Mouse (Mus musculus) hematopoietic stem cell, adult 5-6 weeks (primary cell): ENCODE measurements around the gene Sohlh2. TPM values are rescaled to one million over a fixed set of nuclear protein-coding genes. Genes with fewer than 3 reads are reported as not detected.

Experiments
- ATAC-seq, 2 experiments: fragments of 125-278 bp in 1 of 2; replicated peaks in 1 of 2; 2 replicates each; pipeline ENCODE4 v1.8.0; 2016 to 2017; ENCODE audit warnings: inconsistent platforms in 2 of 2, mild to moderate bottlenecking in 2 of 2, moderate number of reproducible peaks in 2 of 2, low read depth in 1 of 2, moderate TSS enrichment in 1 of 2; ENCODE audit not compliant: low FRiP score in 2 of 2, poor library complexity in 2 of 2, severe bottlenecking in 2 of 2, insufficient read depth in 1 of 2, low TSS enrichment in 1 of 2
- total RNA-seq: library from RNA; stranded (forward); fragments of 172-1452, 232-1000 nt; gene quantifications from 2 replicates; pipeline ENCODE4 v1.2.3, GENCODE M21; 2017

The Sohlh2 gene
- total RNA-seq = not detected in 2 replicates

GRCm38 (mm10) chr3:55181766-55182165 lies at the start of gene Sohlh2:
Gene Sohlh2, plus strand, starts transcription at chr3:55182028.
- ATAC-seq = no peak

- no peak for ATAC-seq
These were observed 44.8 kb upstream of the Sohlh2 start, which contains the start of gene Ccdc169 for GRCm38 (mm10) chr3:55137039-55137438. Gene Ccdc169, plus strand, starts transcription at chr3:55137339.

- no peak for ATAC-seq
These were observed 42.0 kb upstream of the Sohlh2 start for GRCm38 (mm10) chr3:55139837-55140236.

GRCm38 (mm10) chr3:55141401-55141800 lies 40.4 kb upstream of the Sohlh2 start:
- ATAC-seq = no peak

- ATAC-seq = no peak
These were observed 36.9 kb upstream of the Sohlh2 start for GRCm38 (mm10) chr3:55144916-55145315.

GRCm38 (mm10) chr3:55146441-55146840 lies 35.4 kb upstream of the Sohlh2 start:
- no peak for ATAC-seq

DNA sequence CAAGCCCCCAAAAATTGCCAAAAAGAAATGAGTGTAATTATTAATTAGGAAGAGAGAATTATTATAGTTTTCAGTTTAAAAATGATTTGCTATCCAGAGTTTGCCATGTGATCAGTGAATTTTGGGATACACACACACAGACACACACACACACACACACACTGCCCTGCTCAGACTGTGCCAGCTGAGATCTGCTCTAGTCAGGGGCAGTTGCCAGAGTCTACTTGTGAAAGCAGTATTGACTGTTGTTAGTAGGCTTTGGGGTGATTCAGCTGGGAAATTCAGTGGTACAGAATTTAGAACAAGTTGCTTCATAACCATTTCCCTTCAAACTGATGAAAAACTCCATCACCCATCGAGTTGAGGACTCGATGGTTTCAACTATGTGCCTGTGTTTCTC lies 34.7 kb upstream of the Sohlh2 start:
- no peak for ATAC-seq

DNA sequence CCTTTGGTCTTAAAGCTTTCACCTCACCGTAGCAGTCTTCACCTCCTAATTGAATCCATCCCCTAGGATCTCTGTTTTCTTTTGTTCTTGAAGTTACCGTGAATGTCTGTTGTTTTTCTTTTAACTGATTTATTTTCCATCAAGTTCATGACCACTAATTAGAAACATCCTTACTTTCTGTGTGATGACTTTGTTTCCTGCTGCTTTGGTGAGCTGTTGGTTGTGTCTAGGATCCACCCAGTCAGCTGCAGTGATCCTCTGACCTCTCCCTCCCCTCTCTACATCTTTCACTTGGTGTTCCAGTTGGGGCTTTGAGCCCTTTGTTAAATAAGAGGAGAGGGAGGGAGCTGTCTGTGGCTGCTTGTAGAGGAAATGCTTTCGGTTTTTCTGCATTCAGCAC lies 33.7 kb upstream of the Sohlh2 start:
- no peak for ATAC-seq

DNA sequence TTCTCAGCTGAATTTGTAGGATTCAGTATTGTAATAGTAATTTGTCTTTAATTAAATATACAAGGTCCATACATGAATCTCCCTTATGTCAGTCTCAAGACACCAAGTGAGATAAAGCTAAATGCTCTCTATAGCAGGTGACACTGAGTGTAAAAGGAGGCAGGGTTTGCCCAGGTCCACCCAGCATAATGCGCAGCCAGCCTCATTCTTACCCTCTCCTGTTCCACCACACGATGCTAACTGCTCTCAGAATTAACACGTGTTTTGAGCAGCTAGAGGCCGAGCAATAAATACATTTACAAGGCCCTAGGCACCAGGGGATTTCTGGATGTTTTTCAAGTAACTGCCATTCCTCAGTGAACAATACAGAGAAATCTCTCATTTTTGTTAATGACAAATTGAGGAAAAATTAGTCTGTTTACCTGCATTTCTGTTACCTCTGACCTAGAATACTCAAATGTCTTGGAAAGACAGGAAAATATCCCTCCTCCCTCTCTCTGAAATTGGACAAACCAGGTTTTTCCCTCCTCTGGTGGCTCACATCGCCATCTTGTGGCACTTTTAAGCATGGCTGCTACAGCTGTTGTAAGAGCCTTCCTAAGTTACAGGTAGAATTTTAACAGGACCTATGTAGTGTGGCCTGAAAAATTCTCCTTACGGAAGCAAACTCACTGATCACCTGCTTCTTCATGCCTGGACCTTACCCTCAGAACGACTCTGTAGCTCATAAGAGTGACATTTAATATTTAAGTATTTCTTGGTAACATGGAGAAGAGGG lies 30.0 kb upstream of the Sohlh2 start:
- ATAC-seq = peak in 1 of 2 experiments; percentile 67; a peak in 1 of 4 replicates

DNA sequence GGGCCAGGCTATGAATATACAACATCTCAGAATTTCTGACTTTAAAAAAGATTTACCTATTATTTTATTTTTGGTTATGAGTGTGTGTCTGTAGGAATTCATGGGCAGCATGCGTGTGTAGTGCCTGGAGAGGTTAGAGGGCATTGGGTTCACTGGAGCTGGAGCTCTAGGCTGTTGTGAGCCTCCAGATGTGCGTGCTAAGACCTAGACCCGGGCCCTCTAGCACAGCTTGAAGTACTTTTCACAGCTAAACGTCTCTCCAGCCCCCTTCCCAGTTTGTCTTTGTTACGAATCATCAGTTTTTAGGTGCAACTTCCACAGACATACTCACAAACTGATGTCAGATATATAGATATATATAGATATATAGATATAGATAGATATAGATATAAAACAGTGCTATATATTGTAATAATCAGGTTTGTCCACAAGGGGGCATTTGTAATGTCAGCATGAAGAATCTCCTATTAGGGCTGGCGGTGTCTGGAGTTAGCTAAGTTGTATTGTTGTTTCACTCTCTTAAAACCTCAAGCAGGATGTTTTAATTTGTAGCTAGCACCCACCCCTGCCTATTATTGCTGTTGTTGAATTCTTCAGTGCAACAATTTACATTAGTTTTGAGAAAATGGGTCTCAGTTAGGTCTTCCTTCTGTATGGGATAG lies 29.0 kb upstream of the Sohlh2 start:
- ATAC-seq = peak; percentile 49 to 66; a peak in 2 of 4 replicates

DNA sequence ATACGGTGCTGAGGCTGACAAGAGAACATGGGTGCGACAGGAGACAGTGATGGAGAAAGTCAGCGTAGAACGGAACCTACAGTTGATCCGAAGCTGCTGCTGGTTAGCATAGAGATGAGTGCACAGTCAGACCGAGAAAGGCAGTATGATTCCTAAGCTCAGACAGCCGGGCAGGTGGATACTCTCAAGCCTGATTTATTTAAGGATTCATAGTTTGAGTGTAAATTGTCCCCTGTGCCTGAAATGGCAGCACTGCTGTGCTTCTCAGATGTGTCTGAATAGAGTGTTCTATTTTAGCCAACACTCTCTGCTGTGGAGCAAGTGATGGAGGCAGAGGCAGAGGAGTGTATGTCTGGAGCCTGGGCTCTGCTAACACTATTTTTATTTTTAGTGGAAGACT lies 27.7 kb upstream of the Sohlh2 start:
- no peak for ATAC-seq

DNA sequence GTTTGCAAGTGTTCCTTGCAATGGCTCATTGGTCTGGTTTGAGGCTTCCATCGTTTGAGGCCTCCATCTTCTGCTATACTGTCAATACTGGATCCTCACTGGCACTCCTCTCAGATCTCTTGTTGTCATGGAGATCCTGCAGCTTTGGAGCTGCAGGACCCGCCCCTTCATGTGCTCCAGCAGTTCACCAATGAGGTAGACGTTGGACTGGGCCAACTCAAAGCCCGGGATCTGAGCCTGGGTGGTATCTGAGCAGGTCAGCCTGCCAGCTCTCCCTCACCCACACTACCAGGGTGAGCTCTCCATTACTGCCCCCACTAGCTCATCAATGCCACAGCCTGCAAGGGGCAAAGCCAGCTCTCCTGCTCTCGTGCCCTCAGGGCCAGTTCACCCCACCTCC lies 24.4 kb upstream of the Sohlh2 start:
- ATAC-seq = no peak

GRCm38 (mm10) chr3:55161144-55161543 lies 20.7 kb upstream of the Sohlh2 start:
- ATAC-seq = no peak

DNA sequence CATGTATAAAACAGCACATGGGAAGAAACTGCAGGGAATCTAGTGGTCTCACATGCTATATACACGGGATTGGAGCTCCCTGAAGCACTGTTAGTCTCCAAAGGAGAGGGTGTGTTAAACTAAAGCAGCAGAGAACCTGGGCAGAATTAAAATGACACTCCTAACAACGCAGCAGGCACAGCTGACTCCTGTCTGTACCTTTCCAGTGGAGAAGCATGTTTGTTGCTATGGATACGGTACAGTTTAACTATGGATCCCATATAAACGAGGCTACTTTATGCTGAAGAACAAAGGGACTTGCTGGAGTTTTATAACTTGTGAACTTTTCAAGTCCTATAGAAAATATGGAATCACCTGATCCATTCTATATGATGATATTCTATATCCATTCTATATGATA lies 18.3 kb upstream of the Sohlh2 start:
- no peak for ATAC-seq

DNA sequence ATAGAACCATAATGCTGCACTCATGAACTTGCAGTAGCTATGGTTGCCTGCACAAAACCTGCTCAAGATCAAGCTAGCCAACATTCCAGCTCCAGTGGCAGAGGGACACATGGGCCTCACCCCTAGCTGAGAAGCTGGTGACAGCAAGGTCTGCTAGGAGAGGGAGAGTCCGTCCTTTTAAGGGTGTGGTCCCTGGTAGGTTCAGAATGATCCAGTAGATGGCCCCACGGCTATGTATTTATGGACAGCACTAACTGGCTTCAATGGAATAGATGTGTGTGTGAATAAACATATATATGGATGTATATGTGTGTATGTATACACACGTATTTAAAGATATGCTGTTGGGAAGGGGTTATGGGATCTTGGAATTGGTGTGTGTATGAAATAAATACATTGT lies 9.3 kb upstream of the Sohlh2 start:
- no peak for ATAC-seq

- ATAC-seq = no peak
These were observed 4.6 kb upstream of the Sohlh2 start for GRCm38 (mm10) chr3:55177271-55177670.

GRCm38 (mm10) chr3:55191668-55192067 lies 9.8 kb downstream of the Sohlh2 start:
- no peak for ATAC-seq

DNA sequence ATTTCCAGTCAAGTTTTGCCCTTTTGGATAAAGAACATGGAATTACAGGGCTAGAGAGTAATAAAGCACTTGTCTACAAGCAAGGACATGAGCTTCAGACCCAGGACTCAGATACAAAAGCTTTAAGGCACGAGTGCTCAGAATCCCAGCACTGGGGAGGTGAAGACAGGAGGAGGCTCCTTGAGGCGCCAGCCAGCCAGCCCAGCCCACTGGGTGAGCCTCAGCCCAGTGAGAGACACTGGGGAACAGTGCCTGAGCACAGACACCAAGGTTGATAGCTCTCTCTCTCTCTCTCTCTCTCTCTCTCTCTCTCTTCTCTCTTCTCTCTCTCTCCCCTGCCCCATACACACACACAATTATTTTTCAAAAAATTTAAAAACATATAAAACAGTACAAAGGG lies 11.5 kb downstream of the Sohlh2 start:
- no peak for ATAC-seq

DNA sequence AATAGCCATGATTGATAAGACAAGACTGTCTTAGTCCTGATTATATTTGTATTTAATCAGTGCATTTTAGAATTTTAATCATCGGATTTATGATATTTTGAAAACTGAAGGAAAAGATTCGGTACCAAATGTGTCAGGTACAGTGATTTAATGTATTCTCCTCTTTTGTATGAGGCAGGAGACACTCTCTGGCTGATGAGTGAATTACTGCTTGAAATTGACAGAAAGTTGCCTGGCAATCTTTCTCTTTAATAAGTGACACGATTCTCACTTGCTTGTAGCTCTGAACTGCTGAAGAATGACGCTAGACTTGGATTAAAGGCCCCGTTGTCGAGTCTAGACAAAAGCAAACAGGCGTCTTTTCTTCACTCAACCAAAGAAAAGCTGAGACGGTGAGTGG lies 13.0 kb downstream of the Sohlh2 start:
- no peak for ATAC-seq
